11 mouse cellular contexts compared by ENCODE assay signal in genomic region chr11:57459759-57460158, GRCm38 (mm10). TPM values are rescaled to one million over a fixed set of nuclear protein-coding genes. Genes with fewer than 3 reads are reported as not detected.
DNase-seq lines count a peak whose midpoint lies in the region; ATAC-seq lines count a peak whose summit lies in the region.
"Had no signal": no experiment of that assay in that cellular context is flagged by ENCODE, and none has a peak within 500 bp of the region (broad histone marks: within the 10 kb centered on the region; RNA-seq: fewer than 3 reads in every experiment).

No protein-coding gene starts in this region.

- DNase-seq in frontal cortex, postnatal 10 days (ENCODE audit: low spot score in 2 of 2) = no peak
- peak; percentile 29 for DNase-seq in MN1 (ENCODE audit: low spot score)
- DNase-seq in cerebellum, postnatal 14 days = peak; percentile 45 to 50
- peak; percentile 31 for DNase-seq in ovary, postnatal 14 days (ENCODE audit: low spot score)
- DNase-seq: kidney, adult 2 months; liver, embryonic 13.5 days had no signal

- H3K36me3 ChIP-seq in neural tube, embryonic 15.5 days = no peaks in the 10 kb centered on the region
- H3K36me3 ChIP-seq in kidney, embryonic 15.5 days = no peaks in the 10 kb centered on the region
- H3K36me3 ChIP-seq: liver, embryonic 13.5 days; neural tube, embryonic 13.5 days had no signal

- 85% methylated on average over 6 of the region's 6 CpGs for WGBS in neural tube, embryonic 15.5 days
- WGBS in kidney, embryonic 15.5 days = 64% methylated on average over 6 of the region's 6 CpGs

- no peaks in the 10 kb centered on the region for H3K9me3 ChIP-seq in neural tube, embryonic 15.5 days (replicated peaks)
- no peaks in the 10 kb centered on the region for H3K9me3 ChIP-seq in kidney, embryonic 15.5 days (replicated peaks)
- H3K9me3 ChIP-seq: liver, embryonic 13.5 days; neural tube, embryonic 13.5 days had no signal

- H3K9ac ChIP-seq in neural tube, embryonic 15.5 days (replicated peaks) = no peak overlapping the region
- H3K9ac ChIP-seq in kidney, embryonic 15.5 days = no peak overlapping the region
- H3K9ac ChIP-seq: liver, embryonic 13.5 days; neural tube, embryonic 13.5 days had no signal

- ATAC-seq in frontal cortex, adult (ENCODE audit: low TSS enrichment) = peak; percentile 94
- ATAC-seq in neural tube, embryonic 15.5 days (ENCODE audit: low FRiP score) = no peak
- ATAC-seq in CD4-positive, CD25-positive, alpha-beta regulatory T cell, adult 4 months = no peak
- no peak for ATAC-seq in kidney, embryonic 15.5 days (replicated peaks; ENCODE audit: low FRiP score)

- no peak overlapping the region for H3K4me2 ChIP-seq in neural tube, embryonic 15.5 days
- H3K4me2 ChIP-seq in kidney, embryonic 15.5 days = no peak overlapping the region
- H3K4me2 ChIP-seq: liver, embryonic 13.5 days; neural tube, embryonic 13.5 days had no signal

- no peaks in the 10 kb centered on the region for H3K4me1 ChIP-seq in neural tube, embryonic 15.5 days
- peaks cover 3% of the 10 kb centered on the region; the same call in 1 of the 2 replicates for H3K4me1 ChIP-seq in kidney, embryonic 15.5 days
- H3K4me1 ChIP-seq: liver, embryonic 13.5 days; neural tube, embryonic 13.5 days had no signal

- no peak overlapping the region for H3K27ac ChIP-seq in neural tube, embryonic 15.5 days (replicated peaks)
- H3K27ac ChIP-seq in kidney, embryonic 15.5 days = no peak overlapping the region
- H3K27ac ChIP-seq: liver, embryonic 13.5 days; neural tube, embryonic 13.5 days had no signal

- no peaks in the 10 kb centered on the region for H3K27me3 ChIP-seq in neural tube, embryonic 15.5 days (replicated peaks)
- H3K27me3 ChIP-seq in kidney, embryonic 15.5 days = no peaks in the 10 kb centered on the region
- H3K27me3 ChIP-seq: liver, embryonic 13.5 days; neural tube, embryonic 13.5 days had no signal

- H3K4me3 ChIP-seq in neural tube, embryonic 15.5 days (replicated peaks) = no peak overlapping the region
- H3K4me3 ChIP-seq in kidney, embryonic 15.5 days (replicated peaks) = no peak overlapping the region
- H3K4me3 ChIP-seq: liver, embryonic 13.5 days; neural tube, embryonic 13.5 days had no signal

RNA-seq across cellular contexts. Expression of gene Fam114a2, which starts 58.7 kb away (rescaled TPM):
- 74.2 and 80.5 TPM in 2 replicates for polyA plus RNA-seq in neural tube, embryonic 15.5 days (2015; fragmentation: Nextera tagmentation; extraction: Ambion mirVana)
- polyA plus RNA-seq in CD4-positive, CD25-positive, alpha-beta regulatory T cell, adult 4 months (2017; shearing (Covaris generic)) = 100 to 1,000 TPM; 117 to 160 TPM
- polyA plus RNA-seq in kidney, embryonic 15.5 days (2015; fragmentation: Nextera tagmentation; extraction: Ambion mirVana) = 81.7 and 84.0 TPM in 2 replicates

RNA-seq across cellular contexts. Expression of gene Mfap3, which starts 58.7 kb away (rescaled TPM):
- polyA plus RNA-seq in neural tube, embryonic 15.5 days (2015; fragmentation: Nextera tagmentation; extraction: Ambion mirVana) = 52.2 and 57.6 TPM in 2 replicates
- 10 to 100 TPM; 44.6 to 46.0 TPM for polyA plus RNA-seq in CD4-positive, CD25-positive, alpha-beta regulatory T cell, adult 4 months (2017; shearing (Covaris generic))
- polyA plus RNA-seq in kidney, embryonic 15.5 days (2015; fragmentation: Nextera tagmentation; extraction: Ambion mirVana) = 46.6 and 50.0 TPM in 2 replicates

Comparison
In these comparisons a context has a peak if more than half of its experiments do, and no peak if none do; other contexts are left out.
1. DNase-seq: peak in MN1 (single experiment), cerebellum, postnatal 14 days (2 of 2) and ovary, postnatal 14 days (single experiment); none in frontal cortex, postnatal 10 days (0 of 2).